In genomic region chr5:103002116-103002515, GRCm38 (mm10) we compare ENCODE assay signal across 18 mouse cellular contexts.
A peak's percentile ranks its signal among the peaks of the same experiment; 100 is the strongest.
DNase-seq lines count a peak whose midpoint lies in the region; ATAC-seq and TF ChIP-seq lines count a peak whose summit lies in the region.
"Had no signal": no experiment of that assay in that cellular context is flagged by ENCODE, and none has a peak within 500 bp of the region (broad histone marks: within the 10 kb centered on the region; RNA-seq: fewer than 3 reads in every experiment).

No protein-coding gene starts in this region.

- no peak overlapping the region for H3K27ac ChIP-seq in embryonic facial prominence, embryonic 10.5 days (replicated peaks)
- H3K27ac ChIP-seq in lung, postnatal 0 days (ENCODE audit: low read length) = no peak overlapping the region
- H3K27ac ChIP-seq: embryonic facial prominence, embryonic 13.5 days; heart, adult 2 months had no signal

- H3K9ac ChIP-seq in lung, postnatal 0 days (replicated peaks; ENCODE audit: low read depth) = no peak overlapping the region
- H3K9ac ChIP-seq: embryonic facial prominence, embryonic 13.5 days had no signal

- H3K4me1 ChIP-seq in embryonic facial prominence, embryonic 10.5 days = peaks cover 10% of the 10 kb centered on the region
- no peaks in the 10 kb centered on the region for H3K4me1 ChIP-seq in lung, postnatal 0 days (ENCODE audit: insufficient read depth, low read depth, low read length)

- no peak overlapping the region for H3K4me2 ChIP-seq in lung, postnatal 0 days (replicated peaks; ENCODE audit: low read depth, low read length)
- H3K4me2 ChIP-seq: embryonic facial prominence, embryonic 13.5 days; heart, embryonic 11.5 days had no signal

- no peak overlapping the region for H3K4me3 ChIP-seq in embryonic facial prominence, embryonic 10.5 days
- no peak overlapping the region for H3K4me3 ChIP-seq in lung, postnatal 0 days (ENCODE audit: low read depth, low read length)
- H3K4me3 ChIP-seq: embryonic facial prominence, embryonic 13.5 days; heart, adult 2 months had no signal

- no peaks in the 10 kb centered on the region for H3K27me3 ChIP-seq in embryonic facial prominence, embryonic 10.5 days (replicated peaks; ENCODE audit: low read depth, poor library complexity, severe bottlenecking)
- H3K27me3 ChIP-seq in lung, postnatal 0 days (replicated peaks; ENCODE audit: insufficient read depth, low read length) = no peaks in the 10 kb centered on the region
- H3K27me3 ChIP-seq: embryonic facial prominence, embryonic 13.5 days had no signal

- peak; percentile 11 for DNase-seq in gastrocnemius, postnatal 25 days
- DNase-seq in gastrocnemius, postnatal 10 days = no peak
- DNase-seq in embryonic facial prominence, embryonic 10.5 days (ENCODE audit: low spot score) = peak; percentile 31
- peak; percentile 59 for DNase-seq in forelimb bud, embryonic 11.5 days (ENCODE audit: low read depth, low spot score)
- DNase-seq in mesoderm, embryonic 11.5 days (ENCODE audit: low read depth, low spot score) = peak; percentile 28
- no peak for DNase-seq in urinary bladder, adult 18-20 months (ENCODE audit: low spot score in 2 of 2)
- no peak for DNase-seq in heart, postnatal 4 days
- DNase-seq in lung, postnatal 0 days (ENCODE audit: low spot score) = no peak
- DNase-seq: adrenal gland, adult 2 months; adrenal gland, postnatal 36 days; cerebellum, adult 2 months; cerebellum, postnatal 10 days; heart, adult 2 months; kidney, adult 11 months had no signal

- no peaks in the 10 kb centered on the region for H3K36me3 ChIP-seq in embryonic facial prominence, embryonic 10.5 days (replicated peaks)
- H3K36me3 ChIP-seq in lung, postnatal 0 days (ENCODE audit: insufficient read depth, low read length) = no peaks in the 10 kb centered on the region
- H3K36me3 ChIP-seq: embryonic facial prominence, embryonic 13.5 days had no signal

- ATAC-seq in lung, postnatal 0 days = no peak
- ATAC-seq: forebrain, embryonic 14.5 days; hindbrain, embryonic 16.5 days had no signal

- no peak for TF ChIP-seq EP300 in lung, postnatal 0 days (IDR thresholded peaks at IDR 0.05)

- no peaks in the 10 kb centered on the region for H3K9me3 ChIP-seq in embryonic facial prominence, embryonic 10.5 days
- no peaks in the 10 kb centered on the region for H3K9me3 ChIP-seq in lung, postnatal 0 days (ENCODE audit: low read length)
- H3K9me3 ChIP-seq: embryonic facial prominence, embryonic 13.5 days had no signal

- whole genome bisulfite sequencing in embryonic facial prominence, embryonic 10.5 days = 54% methylated on average over 7 of the region's 7 CpGs
- WGBS in lung, postnatal 0 days = 52% methylated on average over 7 of the region's 7 CpGs

- no peak for TF ChIP-seq CTCF in lung, postnatal 0 days (IDR thresholded peaks at IDR 0.05)

Comparison
In these comparisons a context has a peak if more than half of its experiments do, and no peak if none do; other contexts are left out.
1. DNase-seq: peak in gastrocnemius, postnatal 25 days (single experiment), embryonic facial prominence, embryonic 10.5 days (single experiment), forelimb bud, embryonic 11.5 days (single experiment) and mesoderm, embryonic 11.5 days (single experiment); none in gastrocnemius, postnatal 10 days (single experiment), urinary bladder, adult 18-20 months (0 of 2), heart, postnatal 4 days (single experiment) and lung, postnatal 0 days (single experiment).